Mouse (Mus musculus) MN1 (cell line): ENCODE data around the gene Gsta4.
"Not testable (repeated sequence)": the region's sequence is repeated elsewhere in the genome, so short reads cannot be mapped to it uniquely, and the experiment has no call there.

Experiments used
- DNase-seq: peaks from one replicate; pipeline ENCODE4 v3.0.0-alpha.2; 2016; ENCODE audit warnings: low spot score

Gene Gsta4

DNA sequence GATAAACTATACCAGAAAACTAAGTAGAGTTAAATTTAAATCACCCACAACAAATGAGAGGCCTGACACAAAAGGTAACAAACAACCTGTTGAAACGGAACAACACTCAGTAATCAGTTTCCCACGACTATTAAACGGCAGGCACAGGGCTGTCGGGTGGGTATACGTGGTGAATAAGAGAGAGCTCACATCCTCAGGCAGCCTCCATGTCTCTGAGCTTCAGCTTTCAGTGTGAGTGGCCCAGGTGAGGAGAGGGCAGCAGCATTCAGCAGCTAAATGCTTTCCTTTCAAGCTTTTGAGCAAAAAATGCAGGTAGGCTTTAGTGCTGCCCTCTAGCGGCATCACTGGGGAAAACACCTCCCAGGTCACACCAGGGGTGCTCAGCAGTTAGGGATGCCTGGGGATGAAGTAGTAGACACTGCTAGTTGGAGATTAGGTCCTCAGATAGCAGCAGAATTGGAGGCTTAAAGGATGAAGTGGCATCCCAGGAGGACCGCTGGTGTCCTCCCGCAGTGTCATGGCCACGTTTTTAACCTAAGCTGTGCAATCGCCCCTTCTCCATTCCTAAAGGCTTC lies 50.6 kb downstream of the Gsta4 start:
- not testable (repeated sequence) for DNase-seq

DNA sequence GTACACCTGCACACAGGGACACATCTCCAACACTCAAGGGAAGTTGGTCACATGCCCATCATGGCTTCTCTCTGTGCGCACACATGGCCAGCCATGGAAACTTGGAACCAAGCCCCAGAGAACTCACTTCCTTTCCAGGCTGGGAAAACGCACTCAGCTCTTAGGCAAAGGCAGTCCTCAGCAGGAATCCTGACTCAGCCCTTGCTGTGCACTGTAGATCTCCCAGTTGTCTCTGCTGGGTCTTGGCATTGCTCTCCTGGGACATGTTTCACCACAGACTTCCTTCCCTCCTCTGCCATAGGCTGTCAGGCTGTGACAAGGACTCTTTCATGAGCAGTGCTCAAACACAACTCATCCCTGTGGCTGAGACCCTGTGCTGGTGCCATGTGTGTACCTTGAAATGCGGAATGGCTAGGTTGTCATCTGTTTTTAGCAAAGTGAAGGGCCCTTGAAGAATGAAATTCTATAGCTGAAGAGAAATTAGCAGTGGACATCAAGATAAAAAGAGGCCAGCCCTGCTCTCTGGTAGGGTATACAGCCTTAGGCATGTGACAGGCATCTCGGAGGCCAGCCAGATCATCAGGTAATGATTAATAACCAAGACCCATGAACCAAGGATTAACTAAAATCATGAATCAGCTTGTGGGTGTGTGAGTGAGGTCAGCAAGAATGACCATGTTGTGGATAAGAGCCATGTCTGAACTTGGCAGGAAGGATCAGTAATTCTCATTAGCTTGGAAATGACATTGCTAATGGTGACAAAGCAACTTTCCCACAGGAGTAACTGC lies 73.3 kb downstream of the Gsta4 start:
- DNase-seq: not testable (repeated sequence)

DNA sequence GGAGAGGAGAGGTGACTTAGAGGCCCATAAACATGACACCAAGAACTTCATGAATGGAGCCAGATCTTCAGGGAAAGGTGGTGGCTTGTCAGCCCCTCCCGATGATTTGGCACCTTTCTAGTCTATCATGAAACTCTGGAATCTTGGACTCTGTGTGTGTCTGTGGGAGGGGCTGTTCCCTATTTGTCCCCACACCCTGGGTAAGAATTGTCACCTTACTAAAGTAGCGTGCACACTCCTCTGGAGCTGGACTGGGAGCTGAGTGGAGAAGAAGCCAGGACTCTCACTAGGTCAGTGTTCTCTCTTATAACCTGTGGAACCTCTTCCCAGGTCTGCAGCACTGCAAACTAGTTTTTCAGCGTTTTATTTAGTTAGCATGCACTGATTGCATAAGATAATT lies 74.3 kb downstream of the Gsta4 start, which contains the start of gene Gm3776:
Gene Gm3776 (plus strand): TSS at position 216 of the 400 bp plus-strand sequence.
- not testable (repeated sequence) for DNase-seq
